ENCODE assay signal across 9 mouse cellular contexts in the genomic region with DNA sequence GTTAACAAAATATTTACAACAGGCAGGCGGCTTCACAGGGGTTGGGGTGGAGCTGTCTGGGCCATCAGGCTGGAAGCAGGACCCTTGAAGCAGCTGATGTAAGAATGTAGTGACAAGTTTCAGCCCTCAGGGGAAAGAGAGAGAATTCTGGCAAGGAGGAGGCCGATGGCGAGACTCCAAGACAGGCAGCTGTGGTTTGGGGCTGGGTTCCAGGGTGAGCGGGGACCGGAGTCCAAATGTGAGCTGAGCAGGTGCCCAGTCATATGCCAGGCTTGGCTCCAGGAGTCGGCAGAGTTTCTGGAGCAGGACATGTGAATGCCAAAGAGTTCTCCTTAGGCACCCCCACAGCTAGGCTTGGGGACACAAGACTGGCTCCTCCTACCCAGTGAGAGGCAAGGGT.
DNase-seq lines count a peak whose midpoint lies in the region; ATAC-seq lines count a peak whose summit lies in the region.
"Had no signal": no experiment of that assay in that cellular context is flagged by ENCODE, and none has a peak within 500 bp of the region (broad histone marks: within the 10 kb centered on the region; RNA-seq: fewer than 3 reads in every experiment).

No protein-coding gene starts in this region.

- peak; percentile 8 to 55 for DNase-seq in adrenal gland, adult (ENCODE audit: inconsistent age in 2 of 2, low spot score in 1 of 2)
- DNase-seq in adrenal gland, postnatal 4 days (ENCODE audit: low spot score in 2 of 2), result no peak
- peak; percentile 95 for DNase-seq in Muller cell, postnatal 12 days (ENCODE audit: inconsistent ontology term)
- peak; percentile 62 for DNase-seq in fibroblast of lung, adult 2 months (ENCODE audit: low read depth)
- peak; percentile 88 for DNase-seq in heart, postnatal 4 days
- DNase-seq in left cerebral cortex, postnatal 25 days (ENCODE audit: low spot score in 2 of 2), result peak; percentile 33 to 58
- peak; percentile 64 for DNase-seq in right cerebral cortex, postnatal 14 days
- DNase-seq: liver, embryonic 13.5 days had no signal

- intact Hi-C loops in left cerebral cortex, postnatal 25 days (cut with DNase I), result no loop called here

- ATAC-seq in CD4-positive, CD25-positive, alpha-beta regulatory T cell, adult 4 months, result no peak

Comparison
In these comparisons a context has a peak if more than half of its experiments do, and no peak if none do; other contexts are left out.
1. DNase-seq: peak in adrenal gland, adult (2 of 2), Muller cell, postnatal 12 days (single experiment), fibroblast of lung, adult 2 months (single experiment), heart, postnatal 4 days (single experiment), left cerebral cortex, postnatal 25 days (2 of 2) and right cerebral cortex, postnatal 14 days (single experiment); none in adrenal gland, postnatal 4 days (0 of 2).